Mouse (Mus musculus) G1E (cell line): ENCODE measurements around the gene Vapb. TPM values are rescaled to one million over a fixed set of nuclear protein-coding genes. Genes with fewer than 3 reads are reported as not detected.
A peak's percentile ranks its signal among the peaks of the same experiment; 100 is the strongest.

Experiments used
- ATAC-seq: 2 replicates; pipeline ENCODE4 v1.8.0; 2016; ENCODE audit warnings: mild to moderate bottlenecking; ENCODE audit not compliant: insufficient number of reproducible peaks, poor library complexity, low FRiP score, severe bottlenecking; ENCODE audit errors: extremely low read depth
- DNase-seq: peaks from one replicate; pipeline ENCODE4 v3.0.0; 2012; ENCODE audit warnings: low spot score
- H3K27me3 ChIP-seq: 2 replicates; pipeline ENCODE4 v1.6.1; 2012; ENCODE audit warnings: mild to moderate bottlenecking, low read length, inconsistent platforms; ENCODE audit not compliant: insufficient read depth
- H3K36me3 ChIP-seq: replicated peaks from 2 replicates; pipeline ENCODE3; 2012; ENCODE audit warnings: mild to moderate bottlenecking, inconsistent platforms
- H3K4me1 ChIP-seq: 2 replicates; pipeline ENCODE4 v1.6.1; 2012; ENCODE audit warnings: low read depth, low read length, inconsistent platforms, mixed read lengths; ENCODE audit not compliant: insufficient read depth
- H3K4me3 ChIP-seq: 2 replicates; pipeline ENCODE4 v1.5.1; 2012; ENCODE audit warnings: low read depth, mild to moderate bottlenecking, inconsistent platforms, low read length, moderate library complexity, mixed read lengths
- H3K9me3 ChIP-seq: replicated peaks from 2 replicates; pipeline ENCODE4 v1.6.1; 2012; ENCODE audit warnings: inconsistent platforms
- CTCF ChIP-seq: IDR thresholded peaks from 2 replicates; pipeline ENCODE4 v1.5.1; 2012; ENCODE audit warnings: low read depth, low read length, inconsistent platforms, mixed read lengths
- GATA1 ChIP-seq: IDR thresholded peaks from 2 replicates; pipeline ENCODE4 v1.6.1; 2012; ENCODE audit warnings: borderline replicate concordance, low read length, inconsistent platforms, mixed read lengths
- GATA2 ChIP-seq: IDR thresholded peaks from 2 replicates; pipeline ENCODE4 v1.6.1; 2012; ENCODE audit warnings: low read depth, low read length, inconsistent platforms, borderline replicate concordance
- POLR2AphosphoS5 ChIP-seq: IDR thresholded peaks from 2 replicates; pipeline ENCODE4 v1.6.1; 2012; ENCODE audit warnings: low read depth, low read length, inconsistent platforms; ENCODE audit not compliant: insufficient replicate concordance
- TAL1 ChIP-seq: conservative IDR thresholded peaks from 2 replicates; pipeline ENCODE4 v1.6.1; 2012; ENCODE audit warnings: low read depth, low read length, inconsistent platforms, mixed read lengths
- polyA plus RNA-seq: library from polyadenylated mRNA; stranded (reverse); fragments of >175 nt; gene quantifications from 2 replicates; pipeline ENCODE4 v1.2.3, GENCODE M21; 2012
- total RNA-seq, 2 experiments: library from RNA; stranded (forward) in 1 of 2; stranded (reverse) in 1 of 2; fragments of 200-1000 nt in 1 of 2; fragments of >200 nt in 1 of 2; fragmentation: Nextera tagmentation in 1 of 2; gene quantifications; 2 replicates each; pipeline ENCODE4 v1.2.3; 2014 to 2017

Vapb gene
- total and polyA plus RNA-seq, 3 experiments, result 17.3 to 75.2 (median 23.6) TPM

GRCm38 (mm10) chr2:173802176-173802575 lies 64.9 kb downstream of the Vapb start:
- H3K4me3 ChIP-seq, result no peak overlapping the region
- ATAC-seq (no peak), DNase-seq (no peak)
- peaks cover 32% of the 10 kb centered on the region for H3K9me3 ChIP-seq
- H3K27me3 ChIP-seq, result no peaks in the 10 kb centered on the region
- H3K4me1 ChIP-seq, result no peaks in the 10 kb centered on the region
- no peaks in the 10 kb centered on the region for H3K36me3 ChIP-seq
- no peak for TF ChIP-seq GATA2
- 0 out of 2 replicates have a peak, but pooled peaks have one; percentile 62 for TF ChIP-seq GATA1
- no peak for TF ChIP-seq POLR2AphosphoS5
- TF ChIP-seq TAL1, result no peak
- TF ChIP-seq CTCF, result no peak

GRCm38 (mm10) chr2:173802956-173803355 lies 65.6 kb downstream of the Vapb start:
- no peak for ATAC-seq
- TF ChIP-seq CTCF (no peak), GATA2 (no peak), GATA1 (no peak), POLR2AphosphoS5 (no peak), TAL1 (no peak)
- peaks cover 32% of the 10 kb centered on the region for H3K9me3 ChIP-seq
- no peaks in the 10 kb centered on the region for H3K27me3 ChIP-seq
- H3K36me3 ChIP-seq, result no peaks in the 10 kb centered on the region
- no peaks in the 10 kb centered on the region for H3K4me1 ChIP-seq
- DNase-seq, result no peak
- no peak overlapping the region for H3K4me3 ChIP-seq

GRCm38 (mm10) chr2:173803827-173804226 lies 66.5 kb downstream of the Vapb start:
- Histone ChIP-seq H3K9me3 (peaks cover 33% of the 10 kb centered on the region), H3K27me3 (no peaks in the 10 kb centered on the region), H3K36me3 (no peaks in the 10 kb centered on the region), H3K4me3 (no peak overlapping the region), H3K4me1 (no peaks in the 10 kb centered on the region)
- ATAC-seq (no peak), DNase-seq (no peak)
- TF ChIP-seq POLR2AphosphoS5 (no peak), GATA1 (no peak), TAL1 (no peak), CTCF (no peak), GATA2 (no peak)

GRCm38 (mm10) chr2:173806621-173807020 lies 69.3 kb downstream of the Vapb start:
- Histone ChIP-seq H3K27me3 (no peaks in the 10 kb centered on the region), H3K4me3 (no peak overlapping the region), H3K4me1 (no peaks in the 10 kb centered on the region), H3K36me3 (no peaks in the 10 kb centered on the region), H3K9me3 (peaks cover 45% of the 10 kb centered on the region)
- no peak for DNase-seq
- no peak for ATAC-seq
- TF ChIP-seq GATA1 (no peak), CTCF (no peak), POLR2AphosphoS5 (no peak), GATA2 (no peak), TAL1 (no peak)

GRCm38 (mm10) chr2:173808942-173809341 lies 71.6 kb downstream of the Vapb start:
- no peaks in the 10 kb centered on the region for H3K27me3 ChIP-seq
- ATAC-seq, result no peak
- peaks cover 31% of the 10 kb centered on the region for H3K9me3 ChIP-seq
- no peak for TF ChIP-seq GATA1
- TF ChIP-seq TAL1, result no peak
- TF ChIP-seq POLR2AphosphoS5, result no peak
- TF ChIP-seq GATA2, result no peak
- no peak for TF ChIP-seq CTCF
- no peaks in the 10 kb centered on the region for H3K4me1 ChIP-seq
- no peak for DNase-seq
- no peaks in the 10 kb centered on the region for H3K36me3 ChIP-seq
- H3K4me3 ChIP-seq, result no peak overlapping the region

- DNase-seq, result no peak
- ATAC-seq, result no peak
- Histone ChIP-seq H3K4me3 (no peak overlapping the region), H3K9me3 (peaks cover 32% of the 10 kb centered on the region), H3K36me3 (no peaks in the 10 kb centered on the region), H3K27me3 (no peaks in the 10 kb centered on the region), H3K4me1 (no peaks in the 10 kb centered on the region)
- no peak for TF ChIP-seq POLR2AphosphoS5
- TF ChIP-seq GATA2, result no peak
- TF ChIP-seq GATA1, result no peak
- no peak for TF ChIP-seq CTCF
- TF ChIP-seq TAL1, result no peak
Observed at GRCm38 (mm10) chr2:173810036-173810850, 72.9 kb downstream of the Vapb start.
